Mouse (Mus musculus): Measurements from ENCODE around the gene Olfr1410. TPM values are rescaled to one million over a fixed set of nuclear protein-coding genes. Genes with fewer than 3 reads are reported as not detected.

Gene Olfr1410
- polyA plus RNA-seq, 1 experiment = not detected

DNA sequence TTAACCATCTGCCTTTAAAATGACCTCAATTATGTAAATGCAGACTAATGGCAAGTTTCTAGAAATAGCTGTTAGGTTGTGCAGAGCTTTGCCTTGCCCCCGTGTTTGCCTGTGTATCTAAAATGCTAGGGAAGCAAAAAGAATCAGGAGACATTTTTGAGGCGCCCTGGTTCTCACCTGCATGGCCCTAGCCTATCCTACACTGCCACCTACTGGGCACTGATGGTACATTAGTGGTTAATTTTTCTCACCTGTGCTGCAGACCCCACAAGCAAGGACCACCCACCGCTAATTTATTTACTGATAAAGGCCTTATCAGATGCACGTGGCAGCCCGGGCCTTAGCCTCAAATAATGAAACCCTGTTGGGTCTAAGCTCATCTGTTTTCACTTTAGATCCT lies 5.4 kb downstream of the Olfr1410 start:
- no peak overlapping the region for H3K4me3 ChIP-seq (ENCODE audit: low read depth, low read length)
- TF ChIP-seq CTCF (IDR thresholded peaks at IDR 0.05; ENCODE audit: low read depth, low read length) = peak; percentile 73
- no peak for TF ChIP-seq EP300 (IDR thresholded peaks at IDR 0.05; ENCODE audit: insufficient read depth, low read depth, low read length)
- no peak for TF ChIP-seq POLR2A (IDR thresholded peaks at IDR 0.05; ENCODE audit: insufficient read depth, low read length)
- H3K27me3 ChIP-seq (ENCODE audit: control insufficient read depth, insufficient read depth, low read length, poor library complexity, severe bottlenecking) = no peaks in the 10 kb centered on the region
- no peak overlapping the region for H3K9ac ChIP-seq (ENCODE audit: low read depth, poor library complexity, severe bottlenecking)
- no peak overlapping the region for H3K27ac ChIP-seq (ENCODE audit: insufficient read depth, low read length)
- no peaks in the 10 kb centered on the region for H3K4me1 ChIP-seq (ENCODE audit: control insufficient read depth, insufficient read depth, low read length)
- no peaks in the 10 kb centered on the region for H3K9me3 ChIP-seq (replicated peaks; ENCODE audit: control insufficient read depth, insufficient read depth, low read length, poor library complexity, severe bottlenecking)
- no peaks in the 10 kb centered on the region for H3K36me3 ChIP-seq (ENCODE audit: control insufficient read depth, insufficient read depth, low read length, poor library complexity, severe bottlenecking)

DNA sequence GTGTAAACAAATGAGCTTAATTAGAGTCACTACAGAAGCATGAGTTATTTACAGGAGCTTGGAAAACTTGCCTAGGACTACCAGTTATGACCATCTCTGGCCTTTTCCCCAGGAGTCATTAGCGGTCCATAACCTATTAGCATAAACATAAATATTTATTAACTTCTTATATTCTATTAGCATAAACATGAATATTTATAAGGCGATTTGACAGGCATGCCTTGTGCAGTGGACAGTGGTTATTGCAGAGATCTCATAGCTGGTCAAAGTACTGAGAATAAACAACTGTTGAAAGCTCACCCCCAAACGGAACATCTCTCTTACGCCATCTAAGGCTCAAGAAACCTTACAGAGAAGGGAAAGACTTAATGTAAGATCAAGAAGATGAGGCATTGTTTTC lies 7.6 kb downstream of the Olfr1410 start:
- H3K27ac ChIP-seq (ENCODE audit: insufficient read depth, low read length) = no peak overlapping the region
- TF ChIP-seq POLR2A (IDR thresholded peaks at IDR 0.05; ENCODE audit: insufficient read depth, low read length) = no peak
- no peak for TF ChIP-seq CTCF (IDR thresholded peaks at IDR 0.05; ENCODE audit: low read depth, low read length)
- no peak for TF ChIP-seq EP300 (IDR thresholded peaks at IDR 0.05; ENCODE audit: insufficient read depth, low read depth, low read length)
- H3K9ac ChIP-seq (ENCODE audit: low read depth, poor library complexity, severe bottlenecking) = no peak overlapping the region
- no peaks in the 10 kb centered on the region for H3K36me3 ChIP-seq (ENCODE audit: control insufficient read depth, insufficient read depth, low read length, poor library complexity, severe bottlenecking)
- no peaks in the 10 kb centered on the region for H3K27me3 ChIP-seq (ENCODE audit: control insufficient read depth, insufficient read depth, low read length, poor library complexity, severe bottlenecking)
- H3K4me3 ChIP-seq (ENCODE audit: low read depth, low read length) = no peak overlapping the region
- no peaks in the 10 kb centered on the region for H3K9me3 ChIP-seq (replicated peaks; ENCODE audit: control insufficient read depth, insufficient read depth, low read length, poor library complexity, severe bottlenecking)
- no peaks in the 10 kb centered on the region for H3K4me1 ChIP-seq (ENCODE audit: control insufficient read depth, insufficient read depth, low read length)

DNA sequence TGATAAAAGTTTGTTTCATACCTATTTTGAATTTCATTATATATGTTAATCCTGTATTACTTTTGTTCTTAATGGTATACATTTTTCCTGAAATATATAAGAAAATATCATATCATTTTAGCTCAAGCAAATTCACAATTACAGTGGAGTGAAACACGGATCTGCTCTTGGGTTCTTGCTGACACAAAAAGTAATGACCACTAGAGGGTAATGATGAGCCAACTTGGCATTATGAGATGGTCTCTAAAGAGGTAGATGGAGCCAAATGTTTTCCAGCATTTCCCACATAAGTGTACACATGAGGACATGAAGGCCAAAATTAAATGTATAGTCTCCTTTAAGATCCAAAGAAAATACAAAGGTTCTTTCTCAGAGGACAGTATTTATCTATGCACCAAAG lies 8.9 kb downstream of the Olfr1410 start:
- TF ChIP-seq CTCF (IDR thresholded peaks at IDR 0.05; ENCODE audit: low read depth, low read length) = peak; percentile 1
- TF ChIP-seq POLR2A (IDR thresholded peaks at IDR 0.05; ENCODE audit: insufficient read depth, low read length) = no peak
- no peak overlapping the region for H3K27ac ChIP-seq (ENCODE audit: insufficient read depth, low read length)

DNA sequence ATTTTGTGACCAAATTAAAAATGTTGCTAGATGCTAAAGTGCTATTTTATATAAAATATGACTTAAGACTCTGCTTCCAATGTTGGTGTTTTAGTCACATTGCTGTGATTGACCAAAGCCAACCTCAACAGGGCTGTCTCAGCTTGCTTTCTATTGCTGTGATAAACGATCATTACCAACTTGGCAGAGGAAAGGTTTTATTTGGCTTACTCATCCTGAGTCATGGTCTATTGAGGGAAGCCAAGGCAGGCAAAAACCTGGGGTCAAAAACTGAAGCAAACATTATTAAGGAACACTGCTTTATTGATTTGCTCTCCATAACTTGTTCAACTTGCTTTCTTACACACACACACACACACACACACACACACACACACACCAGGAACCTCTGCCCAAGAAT lies 10.5 kb downstream of the Olfr1410 start:
- no peaks in the 10 kb centered on the region for H3K27me3 ChIP-seq (ENCODE audit: control insufficient read depth, insufficient read depth, low read length, poor library complexity, severe bottlenecking)
- no peak overlapping the region for H3K27ac ChIP-seq (ENCODE audit: insufficient read depth, low read length)
- no peak overlapping the region for H3K9ac ChIP-seq (ENCODE audit: low read depth, poor library complexity, severe bottlenecking)
- no peaks in the 10 kb centered on the region for H3K4me1 ChIP-seq (ENCODE audit: control insufficient read depth, insufficient read depth, low read length)
- no peaks in the 10 kb centered on the region for H3K9me3 ChIP-seq (replicated peaks; ENCODE audit: control insufficient read depth, insufficient read depth, low read length, poor library complexity, severe bottlenecking)
- no peaks in the 10 kb centered on the region for H3K36me3 ChIP-seq (ENCODE audit: control insufficient read depth, insufficient read depth, low read length, poor library complexity, severe bottlenecking)
- no peak overlapping the region for H3K4me3 ChIP-seq (ENCODE audit: low read depth, low read length)
- TF ChIP-seq POLR2A (IDR thresholded peaks at IDR 0.05; ENCODE audit: insufficient read depth, low read length) (no peak), CTCF (IDR thresholded peaks at IDR 0.05; ENCODE audit: low read depth, low read length) (no peak), EP300 (IDR thresholded peaks at IDR 0.05; ENCODE audit: insufficient read depth, low read depth, low read length) (no peak)

More for the DNA sequence above, 8.9 kb downstream of the Olfr1410 start:
- Histone ChIP-seq H3K9me3 (replicated peaks; ENCODE audit: control insufficient read depth, insufficient read depth, low read length, poor library complexity, severe bottlenecking) (no peaks in the 10 kb centered on the region), H3K4me1 (ENCODE audit: control insufficient read depth, insufficient read depth, low read length) (no peaks in the 10 kb centered on the region), H3K9ac (ENCODE audit: low read depth, poor library complexity, severe bottlenecking) (no peak overlapping the region), H3K27me3 (ENCODE audit: control insufficient read depth, insufficient read depth, low read length, poor library complexity, severe bottlenecking) (no peaks in the 10 kb centered on the region), H3K4me3 (ENCODE audit: low read depth, low read length) (no peak overlapping the region), H3K36me3 (ENCODE audit: control insufficient read depth, insufficient read depth, low read length, poor library complexity, severe bottlenecking) (no peaks in the 10 kb centered on the region)

DNA sequence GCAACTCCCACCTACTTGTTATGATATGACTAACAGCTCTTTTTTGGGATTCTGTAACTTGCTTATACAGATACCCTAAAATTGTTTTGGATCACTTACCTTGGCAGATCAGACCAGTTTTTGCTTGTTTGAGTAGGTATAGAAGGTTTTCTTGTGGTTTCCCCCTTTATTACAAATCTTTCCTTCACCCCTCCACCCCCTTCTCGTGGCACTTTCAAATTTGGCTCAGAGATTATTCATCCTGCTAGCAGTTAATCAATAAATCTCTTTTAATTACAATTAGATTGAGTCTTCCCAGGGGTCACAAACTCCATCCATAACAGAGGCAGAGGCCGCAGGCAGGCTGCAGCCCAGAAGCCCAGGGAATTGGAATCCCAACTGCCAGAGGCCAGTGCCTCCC lies 11.9 kb downstream of the Olfr1410 start, which contains the start of gene Olfr12:
Gene Olfr12 (plus strand): TSS at position 301 of the 400 bp plus-strand sequence.
- Histone ChIP-seq H3K9ac (ENCODE audit: low read depth, poor library complexity, severe bottlenecking) (no peak within 1 kb of the TSS), H3K27me3 (ENCODE audit: control insufficient read depth, insufficient read depth, low read length, poor library complexity, severe bottlenecking) (no peaks in the 10 kb centered on the region), H3K4me3 (ENCODE audit: low read depth, low read length) (no peak within 1 kb of the TSS), H3K27ac (ENCODE audit: insufficient read depth, low read length) (no peak within 1 kb of the TSS), H3K9me3 (replicated peaks; ENCODE audit: control insufficient read depth, insufficient read depth, low read length, poor library complexity, severe bottlenecking) (no peaks in the 10 kb centered on the region), H3K36me3 (ENCODE audit: control insufficient read depth, insufficient read depth, low read length, poor library complexity, severe bottlenecking) (no peaks in the 10 kb centered on the region), H3K4me1 (ENCODE audit: control insufficient read depth, insufficient read depth, low read length) (no peaks in the 10 kb centered on the region)
- TF ChIP-seq POLR2A (IDR thresholded peaks at IDR 0.05; ENCODE audit: insufficient read depth, low read length) (no peak), EP300 (IDR thresholded peaks at IDR 0.05; ENCODE audit: insufficient read depth, low read depth, low read length) (no peak), CTCF (IDR thresholded peaks at IDR 0.05; ENCODE audit: low read depth, low read length) (no peak)

DNA sequence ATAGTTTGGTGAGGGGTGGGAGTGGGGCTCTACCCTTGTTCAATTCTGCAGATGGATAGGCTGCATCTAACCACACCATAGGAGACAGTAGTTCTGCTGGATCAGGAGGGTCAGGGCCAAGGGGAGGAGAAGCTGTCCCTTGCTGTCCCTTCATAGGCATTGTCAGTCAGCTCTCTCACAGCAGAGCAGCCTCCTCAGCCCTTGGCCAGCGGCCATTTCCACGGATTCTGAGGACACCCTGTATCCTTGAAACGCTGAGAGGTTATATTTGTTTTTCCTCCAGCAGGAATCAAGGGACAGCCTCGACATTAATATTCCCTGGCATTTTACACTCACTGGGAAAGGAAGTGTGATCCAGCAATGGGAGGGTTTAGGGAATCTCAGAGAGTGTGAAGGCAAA lies 12.8 kb downstream of the Olfr1410 start:
- Histone ChIP-seq H3K4me3 (ENCODE audit: low read depth, low read length) (no peak overlapping the region), H3K27ac (ENCODE audit: insufficient read depth, low read length) (no peak overlapping the region), H3K9me3 (replicated peaks; ENCODE audit: control insufficient read depth, insufficient read depth, low read length, poor library complexity, severe bottlenecking) (no peaks in the 10 kb centered on the region), H3K36me3 (ENCODE audit: control insufficient read depth, insufficient read depth, low read length, poor library complexity, severe bottlenecking) (no peaks in the 10 kb centered on the region), H3K27me3 (ENCODE audit: control insufficient read depth, insufficient read depth, low read length, poor library complexity, severe bottlenecking) (no peaks in the 10 kb centered on the region), H3K9ac (ENCODE audit: low read depth, poor library complexity, severe bottlenecking) (no peak overlapping the region), H3K4me1 (ENCODE audit: control insufficient read depth, insufficient read depth, low read length) (no peaks in the 10 kb centered on the region)
- TF ChIP-seq EP300 (IDR thresholded peaks at IDR 0.05; ENCODE audit: insufficient read depth, low read depth, low read length) (no peak), CTCF (IDR thresholded peaks at IDR 0.05; ENCODE audit: low read depth, low read length) (no peak), POLR2A (IDR thresholded peaks at IDR 0.05; ENCODE audit: insufficient read depth, low read length) (no peak)

All from ES-Bruce4 (cell line).